Mouse (Mus musculus): Measurements from ENCODE around the gene Pip5kl1. TPM values are rescaled to one million over a fixed set of nuclear protein-coding genes. Genes with fewer than 3 reads are reported as not detected.

The Pip5kl1 gene
- polyA plus RNA-seq, 1 experiment from 2014 or later: not detected

GRCm38 (mm10) chr2:32621517-32621859 lies 46.9 kb downstream of the Pip5kl1 start, which contains the start of gene Ak1:
Ak1 (plus strand) TSS chr2:32621758.
- H3K9ac ChIP-seq (ENCODE audit: low read depth, low read length): no peak within 1 kb of the TSS
- TF ChIP-seq CTCF (IDR thresholded peaks at IDR 0.05; ENCODE audit: low read depth): no peak
- H3K27me3 ChIP-seq (replicated peaks; ENCODE audit: control insufficient read depth, insufficient read depth, low read length): no peaks in the 10 kb centered on the region
- peak within 1 kb of the TSS; percentile 62; the same call in 1 of the 2 replicates for H3K27ac ChIP-seq (ENCODE audit: low read depth, low read length)
- no peak for ATAC-seq
- WGBS: 13% methylated on average over 7 of the region's 7 CpGs
- 0 out of 2 replicates have a peak within 1 kb of the TSS, but pooled peaks have one; percentile 9 for H3K4me2 ChIP-seq (replicated peaks; ENCODE audit: low read depth)
- peaks cover 6% of the 10 kb centered on the region; the same call in 1 of the 2 replicates for H3K36me3 ChIP-seq (ENCODE audit: control insufficient read depth, insufficient read depth)
- H3K9me3 ChIP-seq (ENCODE audit: control insufficient read depth): no peaks in the 10 kb centered on the region
- H3K4me1 ChIP-seq (replicated peaks; ENCODE audit: control insufficient read depth, insufficient read depth, low read length): peaks cover 18% of the 10 kb centered on the region; the same call in 1 of the 2 replicates
- no peak within 1 kb of the TSS for H3K4me3 ChIP-seq (ENCODE audit: low read depth, low read length)

GRCm38 (mm10) chr2:32624111-32624748 lies 49.6 kb downstream of the Pip5kl1 start:
- Histone ChIP-seq H3K4me1 (replicated peaks; ENCODE audit: control insufficient read depth, insufficient read depth, low read length) (peaks cover 18% of the 10 kb centered on the region; the same call in 1 of the 2 replicates), H3K4me3 (ENCODE audit: low read depth, low read length) (no peak overlapping the region), H3K4me2 (replicated peaks; ENCODE audit: low read depth) (no peak overlapping the region), H3K36me3 (ENCODE audit: control insufficient read depth, insufficient read depth) (no peaks in the 10 kb centered on the region), H3K9ac (ENCODE audit: low read depth, low read length) (no peak overlapping the region), H3K9me3 (ENCODE audit: control insufficient read depth) (no peaks in the 10 kb centered on the region), H3K27ac (ENCODE audit: low read depth, low read length) (no peak overlapping the region), H3K27me3 (replicated peaks; ENCODE audit: control insufficient read depth, insufficient read depth, low read length) (no peaks in the 10 kb centered on the region)
- TF ChIP-seq CTCF (IDR thresholded peaks at IDR 0.05; ENCODE audit: low read depth): no peak
- WGBS: 72% methylated on average over 5 of the region's 5 CpGs
- no peak for ATAC-seq

GRCm38 (mm10) chr2:32625212-32625872 lies 50.7 kb downstream of the Pip5kl1 start:
- Histone ChIP-seq H3K27ac (ENCODE audit: low read depth, low read length) (peak overlapping the region; percentile 54; the same call in 1 of the 2 replicates), H3K4me2 (replicated peaks; ENCODE audit: low read depth) (peak overlapping the region; percentile 55), H3K27me3 (replicated peaks; ENCODE audit: control insufficient read depth, insufficient read depth, low read length) (no peaks in the 10 kb centered on the region), H3K4me1 (replicated peaks; ENCODE audit: control insufficient read depth, insufficient read depth, low read length) (peaks cover 17% of the 10 kb centered on the region; the same call in 1 of the 2 replicates), H3K36me3 (ENCODE audit: control insufficient read depth, insufficient read depth) (no peaks in the 10 kb centered on the region), H3K4me3 (ENCODE audit: low read depth, low read length) (0 out of 2 replicates have a peak overlapping the region, but pooled peaks have one; percentile 9), H3K9ac (ENCODE audit: low read depth, low read length) (no peak overlapping the region), H3K9me3 (ENCODE audit: control insufficient read depth) (no peaks in the 10 kb centered on the region)
- TF ChIP-seq CTCF (IDR thresholded peaks at IDR 0.05; ENCODE audit: low read depth): peak; percentile 37
- no peak for ATAC-seq
- 10% methylated on average over 13 of the region's 13 CpGs for WGBS

GRCm38 (mm10) chr2:32625873-32626694 lies 51.5 kb downstream of the Pip5kl1 start:
- 47% methylated on average over 5 of the region's 5 CpGs for WGBS
- H3K27me3 ChIP-seq (replicated peaks; ENCODE audit: control insufficient read depth, insufficient read depth, low read length): no peaks in the 10 kb centered on the region
- H3K4me1 ChIP-seq (replicated peaks; ENCODE audit: control insufficient read depth, insufficient read depth, low read length): peaks cover 10% of the 10 kb centered on the region; the same call in 1 of the 2 replicates

GRCm38 (mm10) chr2:32627266-32628043 lies 52.9 kb downstream of the Pip5kl1 start:
- no peak overlapping the region for H3K4me3 ChIP-seq (ENCODE audit: low read depth, low read length)
- H3K4me1 ChIP-seq (replicated peaks; ENCODE audit: control insufficient read depth, insufficient read depth, low read length): peaks cover 10% of the 10 kb centered on the region; the same call in 1 of the 2 replicates
- peak; percentile 16; the same call in 1 of the 2 replicates for ATAC-seq
- 61% methylated on average over 20 of the region's 20 CpGs for WGBS
- no peaks in the 10 kb centered on the region for H3K9me3 ChIP-seq (ENCODE audit: control insufficient read depth)
- H3K9ac ChIP-seq (ENCODE audit: low read depth, low read length): no peak overlapping the region
- no peak for TF ChIP-seq CTCF (IDR thresholded peaks at IDR 0.05; ENCODE audit: low read depth)
- no peak overlapping the region for H3K4me2 ChIP-seq (replicated peaks; ENCODE audit: low read depth)
- no peak overlapping the region for H3K27ac ChIP-seq (ENCODE audit: low read depth, low read length)
- H3K27me3 ChIP-seq (replicated peaks; ENCODE audit: control insufficient read depth, insufficient read depth, low read length): no peaks in the 10 kb centered on the region
- no peaks in the 10 kb centered on the region for H3K36me3 ChIP-seq (ENCODE audit: control insufficient read depth, insufficient read depth)

More at GRCm38 (mm10) chr2:32625873-32626694, 51.5 kb downstream of the Pip5kl1 start:
- Histone ChIP-seq H3K4me2 (replicated peaks; ENCODE audit: low read depth) (peak overlapping the region; percentile 55; the same call in 1 of the 2 replicates), H3K4me3 (ENCODE audit: low read depth, low read length) (no peak overlapping the region), H3K9ac (ENCODE audit: low read depth, low read length) (no peak overlapping the region), H3K27ac (ENCODE audit: low read depth, low read length) (peak overlapping the region; percentile 54; the same call in 1 of the 2 replicates), H3K36me3 (ENCODE audit: control insufficient read depth, insufficient read depth) (no peaks in the 10 kb centered on the region), H3K9me3 (ENCODE audit: control insufficient read depth) (no peaks in the 10 kb centered on the region)
- no peak for TF ChIP-seq CTCF (IDR thresholded peaks at IDR 0.05; ENCODE audit: low read depth)
- no peak for ATAC-seq
